Comparison of ENCODE assay signal across 15 mouse cellular contexts in the genomic region with DNA sequence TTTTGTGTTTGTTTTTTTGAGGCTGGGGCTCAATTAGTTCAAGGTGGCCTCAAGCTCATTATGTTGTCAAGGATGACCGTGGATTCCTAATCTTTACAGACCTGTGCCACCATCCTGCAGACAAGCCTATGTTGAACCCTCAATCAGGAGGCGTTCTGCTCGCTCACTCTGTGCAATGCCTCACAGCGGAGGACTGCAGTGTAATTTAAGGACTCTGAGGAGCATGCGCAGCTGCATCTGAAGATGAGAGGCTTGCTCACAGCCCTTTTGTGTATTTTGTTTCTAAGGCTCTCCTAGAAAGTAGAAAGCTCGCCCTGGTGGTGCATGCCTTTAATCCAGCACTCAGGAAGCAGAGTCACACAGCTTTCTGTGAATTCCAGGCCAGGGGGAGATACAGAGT. TPM values are rescaled to one million over a fixed set of nuclear protein-coding genes. Genes with fewer than 3 reads are reported as not detected.
DNase-seq lines count a peak whose midpoint lies in the region; ATAC-seq and TF ChIP-seq lines count a peak whose summit lies in the region.
"Had no signal": no experiment of that assay in that cellular context is flagged by ENCODE, and none has a peak within 500 bp of the region (broad histone marks: within the 10 kb centered on the region; RNA-seq: fewer than 3 reads in every experiment).

No protein-coding gene starts in this region.

- TF ChIP-seq POLR2A in lung, adult 2 months (IDR thresholded peaks at IDR 0.05; ENCODE audit: borderline replicate concordance, extremely low read depth, low read depth, low read length), result peak; percentile 60; the same call in 1 of the 2 replicates
- TF ChIP-seq POLR2A in cortical plate, adult 2 months (IDR thresholded peaks at IDR 0.05; ENCODE audit: extremely low read depth, insufficient read depth, low read length), result peak; percentile 64

- no peak for TF ChIP-seq EP300 in lung, postnatal 0 days (IDR thresholded peaks at IDR 0.05)

- ATAC-seq in lung, postnatal 0 days, result no peak
- ATAC-seq in neural tube, embryonic 15.5 days (ENCODE audit: low FRiP score), result no peak
- ATAC-seq in megakaryocyte-erythroid progenitor cell, adult 5-6 weeks (replicated peaks; ENCODE audit: low FRiP score, low TSS enrichment, poor library complexity, severe bottlenecking), result no peak
- ATAC-seq: hindbrain, embryonic 16.5 days; liver, embryonic 12.5 days had no signal

- 35% methylated on average over 6 of the region's 6 CpGs for WGBS in lung, adult 2 months
- WGBS in lung, postnatal 0 days, result 31% methylated on average over 6 of the region's 6 CpGs
- 41% methylated on average over 6 of the region's 6 CpGs for WGBS in neural tube, embryonic 15.5 days

- DNase-seq in lung, adult 2 months, result no peak
- no peak for DNase-seq in lung, postnatal 4 days
- DNase-seq in ZHBTc4 (ENCODE audit: low read depth, low spot score), result peak; percentile 63
- peak; percentile 64 for DNase-seq in lung, postnatal 0 days (ENCODE audit: low spot score)
- DNase-seq in cerebellum, postnatal 10 days, result no peak
- DNase-seq: cerebellum, adult 9-10 months; heart, adult 18-20 months; heart, postnatal 10 days; thymus, postnatal 4 days had no signal

- no peak overlapping the region for H3K4me2 ChIP-seq in lung, postnatal 0 days (replicated peaks; ENCODE audit: low read depth, low read length)
- H3K4me2 ChIP-seq in neural tube, embryonic 15.5 days, result no peak overlapping the region
- H3K4me2 ChIP-seq: liver, embryonic 12.5 days; midbrain, embryonic 12.5 days had no signal

- no peaks in the 10 kb centered on the region for H3K27me3 ChIP-seq in lung, postnatal 0 days (replicated peaks; ENCODE audit: insufficient read depth, low read length)
- no peaks in the 10 kb centered on the region for H3K27me3 ChIP-seq in neural tube, embryonic 15.5 days (replicated peaks)
- H3K27me3 ChIP-seq: midbrain, embryonic 12.5 days had no signal

- H3K9me3 ChIP-seq in lung, postnatal 0 days (ENCODE audit: low read length), result no peaks in the 10 kb centered on the region
- no peaks in the 10 kb centered on the region for H3K9me3 ChIP-seq in neural tube, embryonic 15.5 days (replicated peaks)
- H3K9me3 ChIP-seq: liver, embryonic 12.5 days; midbrain, embryonic 12.5 days had no signal

- H3K4me1 ChIP-seq in lung, adult 2 months (ENCODE audit: control insufficient read depth, insufficient read depth, low read length), result peaks cover 5% of the 10 kb centered on the region; the same call in 1 of the 2 replicates
- H3K4me1 ChIP-seq in cortical plate, adult 2 months (ENCODE audit: control insufficient read depth, insufficient read depth, low read length), result no peaks in the 10 kb centered on the region
- H3K4me1 ChIP-seq in lung, postnatal 0 days (ENCODE audit: insufficient read depth, low read depth, low read length), result no peaks in the 10 kb centered on the region
- H3K4me1 ChIP-seq in neural tube, embryonic 15.5 days, result no peaks in the 10 kb centered on the region
- H3K4me1 ChIP-seq: liver, embryonic 12.5 days; midbrain, embryonic 12.5 days had no signal

- no peak for TF ChIP-seq CTCF in lung, adult 2 months (IDR thresholded peaks at IDR 0.05; ENCODE audit: insufficient read depth, low read length)
- no peak for TF ChIP-seq CTCF in cortical plate, adult 2 months (IDR thresholded peaks at IDR 0.05; ENCODE audit: extremely low read depth, insufficient read depth, low read length)
- no peak for TF ChIP-seq CTCF in lung, postnatal 0 days (IDR thresholded peaks at IDR 0.05)

- no peak overlapping the region for H3K27ac ChIP-seq in cortical plate, adult 2 months (ENCODE audit: insufficient read depth, low read length)
- H3K27ac ChIP-seq in lung, postnatal 0 days (ENCODE audit: low read length), result 0 out of 2 replicates have a peak overlapping the region, but pooled peaks have one; percentile 26
- H3K27ac ChIP-seq in neural tube, embryonic 15.5 days (replicated peaks), result no peak overlapping the region
- H3K27ac ChIP-seq: liver, embryonic 12.5 days; midbrain, embryonic 12.5 days had no signal

- H3K36me3 ChIP-seq in lung, postnatal 0 days (ENCODE audit: insufficient read depth, low read length), result no peaks in the 10 kb centered on the region
- H3K36me3 ChIP-seq in neural tube, embryonic 15.5 days, result no peaks in the 10 kb centered on the region
- H3K36me3 ChIP-seq: liver, embryonic 12.5 days; midbrain, embryonic 12.5 days had no signal

- H3K9ac ChIP-seq in lung, postnatal 0 days (replicated peaks; ENCODE audit: low read depth), result no peak overlapping the region
- no peak overlapping the region for H3K9ac ChIP-seq in neural tube, embryonic 15.5 days (replicated peaks)
- H3K9ac ChIP-seq: liver, embryonic 12.5 days; midbrain, embryonic 12.5 days had no signal

- H3K4me3 ChIP-seq in lung, adult 2 months (replicated peaks; ENCODE audit: extremely low read depth, low read depth, low read length), result no peak overlapping the region
- no peak overlapping the region for H3K4me3 ChIP-seq in cortical plate, adult 2 months (ENCODE audit: insufficient read depth, low read length)
- H3K4me3 ChIP-seq in lung, postnatal 0 days (ENCODE audit: low read depth, low read length), result no peak overlapping the region
- H3K4me3 ChIP-seq in neural tube, embryonic 15.5 days (replicated peaks), result no peak overlapping the region
- H3K4me3 ChIP-seq: liver, embryonic 12.5 days; midbrain, embryonic 12.5 days had no signal

RNA-seq across cellular contexts. Expression of gene Zcchc10, which starts 7.5 kb away (rescaled TPM):
- 3.0 and 5.1 TPM in 2 replicates for polyA plus RNA-seq in lung, adult 2 months (2012; rRNA removed)
- polyA plus RNA-seq in cortical plate, adult 2 months (2012; rRNA removed), result 11.0 and 11.2 TPM in 2 replicates
- 13.4 and 16.3 TPM in 2 replicates for polyA plus RNA-seq in lung, postnatal 0 days (2015; fragmentation: Nextera tagmentation; extraction: Ambion mirVana)
- 15.3 and 15.7 TPM in 2 replicates for polyA plus RNA-seq in neural tube, embryonic 15.5 days (2015; fragmentation: Nextera tagmentation; extraction: Ambion mirVana)
- 14.9 and 27.5 TPM in 2 replicates for total RNA-seq in megakaryocyte-erythroid progenitor cell, adult 5-6 weeks (2014; fragmentation: Nextera tagmentation)
- 3.8 and 8.7 TPM in 2 replicates for total RNA-seq in megakaryocyte-erythroid progenitor cell, adult 5-6 weeks (2017)

RNA-seq across cellular contexts. Expression of gene Hspa4, which starts 16.7 kb away (rescaled TPM):
- polyA plus RNA-seq in lung, adult 2 months (2012; rRNA removed), result 22.0 and 24.9 TPM in 2 replicates
- 75.5 and 80.3 TPM in 2 replicates for polyA plus RNA-seq in cortical plate, adult 2 months (2012; rRNA removed)
- polyA plus RNA-seq in lung, postnatal 0 days (2015; fragmentation: Nextera tagmentation; extraction: Ambion mirVana), result 42.0 and 42.3 TPM in 2 replicates
- polyA plus RNA-seq in neural tube, embryonic 15.5 days (2015; fragmentation: Nextera tagmentation; extraction: Ambion mirVana), result 43.5 and 54.6 TPM in 2 replicates
- total RNA-seq in megakaryocyte-erythroid progenitor cell, adult 5-6 weeks (2014; fragmentation: Nextera tagmentation), result 114 and 126 TPM in 2 replicates
- 598 and 714 TPM in 2 replicates for total RNA-seq in megakaryocyte-erythroid progenitor cell, adult 5-6 weeks (2017)

RNA-seq across cellular contexts. Expression of gene Aff4, which starts 33.6 kb away (rescaled TPM):
- 14.0 and 20.4 TPM in 2 replicates for polyA plus RNA-seq in lung, adult 2 months (2012; rRNA removed)
- polyA plus RNA-seq in cortical plate, adult 2 months (2012; rRNA removed), result 38.5 and 38.6 TPM in 2 replicates
- polyA plus RNA-seq in lung, postnatal 0 days (2015; fragmentation: Nextera tagmentation; extraction: Ambion mirVana), result 45.3 and 50.9 TPM in 2 replicates
- 35.5 and 40.1 TPM in 2 replicates for polyA plus RNA-seq in neural tube, embryonic 15.5 days (2015; fragmentation: Nextera tagmentation; extraction: Ambion mirVana)
- total RNA-seq in megakaryocyte-erythroid progenitor cell, adult 5-6 weeks (2014; fragmentation: Nextera tagmentation), result 55.8 and 78.3 TPM in 2 replicates
- total RNA-seq in megakaryocyte-erythroid progenitor cell, adult 5-6 weeks (2017), result 39.1 and 45.0 TPM in 2 replicates

Comparison
In these comparisons a context has a peak if more than half of its experiments do, and no peak if none do; other contexts are left out.
1. DNase-seq: peak in ZHBTc4 (single experiment) and lung, postnatal 0 days (single experiment); none in lung, adult 2 months (single experiment), lung, postnatal 4 days (0 of 2) and cerebellum, postnatal 10 days (0 of 2).